Mouse (Mus musculus) hindbrain, postnatal 0 days (tissue): ENCODE results near the gene Tmed10. TPM values are rescaled to one million over a fixed set of nuclear protein-coding genes. Genes with fewer than 3 reads are reported as not detected.

Experiments used
- ATAC-seq: fragments of 200-750 bp; cut with Nextera tagmentation; 2 replicates; pipeline ENCODE4 v1.8.0; 2017; ENCODE audit warnings: mild to moderate bottlenecking, moderate TSS enrichment, moderate library complexity
- DNase-seq: peaks from one replicate; pipeline ENCODE4 v3.0.0-alpha.2; 2015; ENCODE audit warnings: low spot score
- H3K27ac ChIP-seq: fragments of 300-500 bp; sonication (generic); 2 replicates; pipeline ENCODE4 v1.5.1; 2014; ENCODE audit warnings: mild to moderate bottlenecking
- H3K27me3 ChIP-seq: fragments of 300-500 bp; sonication (generic); 2 replicates; pipeline ENCODE4 v1.6.1; 2014; ENCODE audit warnings: low read length, mixed read lengths; ENCODE audit not compliant: insufficient read depth
- H3K36me3 ChIP-seq: fragments of 300-500 bp; sonication (generic); 2 replicates; pipeline ENCODE4 v1.6.1; 2014; ENCODE audit warnings: low read length, mixed read lengths; ENCODE audit not compliant: insufficient read depth
- H3K4me1 ChIP-seq: fragments of 300-500 bp; sonication (generic); 2 replicates; pipeline ENCODE4 v1.6.1; 2014; ENCODE audit warnings: antibody characterized with exemption, low read length, mixed read lengths; ENCODE audit not compliant: insufficient read depth
- H3K4me2 ChIP-seq: fragments of 300-500 bp; sonication (generic); 2 replicates; pipeline ENCODE4 v1.6.1; 2014; ENCODE audit warnings: low read depth, mild to moderate bottlenecking, low read length, moderate library complexity, mixed read lengths
- H3K4me3 ChIP-seq: fragments of 300-500 bp; sonication (generic); 2 replicates; pipeline ENCODE4 v1.5.1; 2014; ENCODE audit warnings: low read length
- H3K9ac ChIP-seq: fragments of 300-500 bp; sonication (generic); replicated peaks from 2 replicates; pipeline ENCODE4 v1.6.1; 2014; ENCODE audit warnings: mild to moderate bottlenecking, low read length, moderate library complexity, mixed read lengths
- H3K9me3 ChIP-seq: fragments of 300-500 bp; sonication (generic); 2 replicates; pipeline ENCODE4 v1.6.1; 2016; ENCODE audit warnings: low read length, mixed read lengths
- CTCF ChIP-seq: IDR thresholded peaks from 2 replicates; pipeline ENCODE4 v1.5.1; 2016; ENCODE audit warnings: antibody characterized with exemption, control low read depth, low read depth
- WGBS: fragments of 180-500 bp; shearing (Covaris S2); extraction: QIAGEN DNeasy Blood & Tissue Kit; methylation state at CpG from one replicate; pipeline ENCODE4 v1.1.7; 2014; 5-methylcytosine and 5-hydroxymethylcytosine counted together
- polyA plus RNA-seq: library from polyadenylated mRNA; unstranded; fragments of >200 nt; fragmentation: Nextera tagmentation; extraction: Ambion mirVana; gene quantifications from 2 replicates; pipeline ENCODE4 v1.2.1, GENCODE M21; 2015
- total RNA-seq: library from RNA; depleted of rRNA; stranded (reverse); fragments of >200 nt; gene quantifications from 2 replicates; pipeline ENCODE4 v1.2.3, GENCODE M21; 2014

Tmed10 gene
- total and polyA plus RNA-seq, 2 experiments from 2014 or later, result 55.0 to 222 TPM

GRCm38 (mm10) chr12:85380308-85380707 lies 5.7 kb upstream of the Tmed10 start:
- DNase-seq, result no peak
- H3K9me3 ChIP-seq, result no peaks in the 10 kb centered on the region
- H3K4me1 ChIP-seq, result no peaks in the 10 kb centered on the region
- no peak overlapping the region for H3K4me3 ChIP-seq
- no peaks in the 10 kb centered on the region for H3K27me3 ChIP-seq
- H3K27ac ChIP-seq, result no peak overlapping the region
- H3K9ac ChIP-seq, result no peak overlapping the region
- TF ChIP-seq CTCF, result no peak
- H3K4me2 ChIP-seq, result no peak overlapping the region
- ATAC-seq, result 0 out of 2 replicates have a peak, but pooled peaks have one; percentile 29
- H3K36me3 ChIP-seq, result no peaks in the 10 kb centered on the region
- WGBS, result 73% methylated on average over 1 of the region's 1 CpGs

- Histone ChIP-seq H3K36me3 (no peaks in the 10 kb centered on the region), H3K27me3 (no peaks in the 10 kb centered on the region), H3K4me3 (no peak overlapping the region), H3K4me2 (no peak overlapping the region), H3K27ac (no peak overlapping the region), H3K4me1 (0 out of 2 replicates have a peak, but pooled peaks cover 4% of the 10 kb centered on the region), H3K9me3 (no peaks in the 10 kb centered on the region), H3K9ac (no peak overlapping the region)
- ATAC-seq, result no peak
- DNase-seq, result no peak
- 87% methylated on average over 2 of the region's 2 CpGs for WGBS
- TF ChIP-seq CTCF, result no peak
Measured at GRCm38 (mm10) chr12:85378271-85378670, 3.6 kb upstream of the Tmed10 start.

- 1% methylated on average over 51 of the region's 53 CpGs for WGBS
- H3K9me3 ChIP-seq, result no peaks in the 10 kb centered on the region
- peaks cover 14% of the 10 kb centered on the region for H3K4me1 ChIP-seq
- TF ChIP-seq CTCF, result no peak
- H3K9ac ChIP-seq, result peak overlapping the region; percentile 89
- H3K27me3 ChIP-seq, result no peaks in the 10 kb centered on the region
- ATAC-seq, result peak; percentile 75
- peak overlapping the region; percentile 81 for H3K4me3 ChIP-seq
- H3K4me2 ChIP-seq, result peak overlapping the region; percentile 84
- H3K36me3 ChIP-seq, result no peaks in the 10 kb centered on the region
- H3K27ac ChIP-seq, result peak overlapping the region; percentile 94
- peak; percentile 70 for DNase-seq
Measured at GRCm38 (mm10) chr12:85373591-85374560, 771 bp downstream of the Tmed10 start.

GRCm38 (mm10) chr12:85372068-85372665 lies 2.5 kb downstream of the Tmed10 start:
- WGBS, result 68% methylated on average over 8 of the region's 8 CpGs
- no peaks in the 10 kb centered on the region for H3K9me3 ChIP-seq
- no peak overlapping the region for H3K4me3 ChIP-seq
- no peaks in the 10 kb centered on the region for H3K27me3 ChIP-seq
- peaks cover 14% of the 10 kb centered on the region for H3K4me1 ChIP-seq
- ATAC-seq (no peak), DNase-seq (no peak)
- H3K27ac ChIP-seq, result no peak overlapping the region
- H3K9ac ChIP-seq, result no peak overlapping the region
- TF ChIP-seq CTCF, result no peak
- no peaks in the 10 kb centered on the region for H3K36me3 ChIP-seq
- H3K4me2 ChIP-seq, result peak overlapping the region; percentile 84; the same call in 1 of the 2 replicates

- H3K36me3 ChIP-seq, result no peaks in the 10 kb centered on the region
- H3K4me2 ChIP-seq, result no peak overlapping the region
- no peak for ATAC-seq
- no peak overlapping the region for H3K9ac ChIP-seq
- no peak overlapping the region for H3K27ac ChIP-seq
- 81% methylated on average over 6 of the region's 6 CpGs for WGBS
- TF ChIP-seq CTCF, result no peak
- no peak overlapping the region for H3K4me3 ChIP-seq
- H3K4me1 ChIP-seq, result peaks cover 11% of the 10 kb centered on the region
- no peak for DNase-seq
- no peaks in the 10 kb centered on the region for H3K9me3 ChIP-seq
- no peaks in the 10 kb centered on the region for H3K27me3 ChIP-seq
Measured at GRCm38 (mm10) chr12:85368441-85369063, 6.1 kb downstream of the Tmed10 start.

- DNase-seq (peak; percentile 73), ATAC-seq (peak; percentile 96)
- peak overlapping the region; percentile 67; the same call in 1 of the 2 replicates for H3K27ac ChIP-seq
- H3K4me2 ChIP-seq, result no peak overlapping the region
- WGBS, result 52% methylated on average over 3 of the region's 3 CpGs
- 0 out of 2 replicates have a peak, but pooled peaks have one; percentile 2 for TF ChIP-seq CTCF
- no peaks in the 10 kb centered on the region for H3K36me3 ChIP-seq
- no peaks in the 10 kb centered on the region for H3K27me3 ChIP-seq
- H3K4me3 ChIP-seq, result no peak overlapping the region
- H3K9ac ChIP-seq, result no peak overlapping the region
- no peaks in the 10 kb centered on the region for H3K4me1 ChIP-seq
- H3K9me3 ChIP-seq, result no peaks in the 10 kb centered on the region
Measured at GRCm38 (mm10) chr12:85366271-85366670, 8.4 kb downstream of the Tmed10 start.
